Mouse (Mus musculus) frontal cortex, postnatal 36 days (tissue): ENCODE measurements around the gene Gm10134.
A peak's percentile ranks its signal among the peaks of the same experiment; 100 is the strongest.
"Not testable (repeated sequence)": the region's sequence is repeated elsewhere in the genome, so short reads cannot be mapped to it uniquely, and the experiment has no call there.

Source experiments
- DNase-seq, 2 experiments: peaks; one replicate each; pipeline ENCODE4 v3.0.0; 2022; ENCODE audit warnings: low spot score in 2 of 2

Gene Gm10134

GRCm38 (mm10) chr2:28504676-28505075 lies 1.2 kb upstream of the Gm10134 start:
- DNase-seq, result no peak

GRCm38 (mm10) chr2:28506291-28506690 lies 396 bp downstream of the Gm10134 start:
- DNase-seq, result no peak

GRCm38 (mm10) chr2:28511600-28511999 lies 5.7 kb downstream of the Gm10134 start:
- not testable (repeated sequence) for DNase-seq

GRCm38 (mm10) chr2:28512798-28513401 lies 7.0 kb downstream of the Gm10134 start, which contains the start of gene Ralgds:
Gene Ralgds, plus strand, starts transcription at chr2:28513125.
- peak in 1 of 2 experiments; percentile 39 for DNase-seq

GRCm38 (mm10) chr2:28513431-28514370 lies 7.8 kb downstream of the Gm10134 start:
- peak in 1 of 2 experiments; percentile 36 for DNase-seq

GRCm38 (mm10) chr2:28514489-28514888 lies 8.6 kb downstream of the Gm10134 start:
- peak; percentile 86 for DNase-seq

GRCm38 (mm10) chr2:28517206-28517909 lies 11.5 kb downstream of the Gm10134 start:
- DNase-seq, result peak; percentile 43 to 65

- DNase-seq, result peak; percentile 70 to 85
Observed at GRCm38 (mm10) chr2:28518231-28518630, 12.3 kb downstream of the Gm10134 start.

- no peak for DNase-seq
Observed at GRCm38 (mm10) chr2:28520581-28520980, 14.7 kb downstream of the Gm10134 start.

- peak in 1 of 2 experiments; percentile 59 for DNase-seq
Observed at GRCm38 (mm10) chr2:28521571-28522151, 15.8 kb downstream of the Gm10134 start.

GRCm38 (mm10) chr2:28522166-28522565 lies 16.3 kb downstream of the Gm10134 start:
- DNase-seq, result no peak

GRCm38 (mm10) chr2:28523643-28524117 lies 17.8 kb downstream of the Gm10134 start:
- DNase-seq, result peak; percentile 87 to 92

- peak in 1 of 2 experiments; percentile 3 for DNase-seq
Observed at GRCm38 (mm10) chr2:28524406-28524805, 18.5 kb downstream of the Gm10134 start.

GRCm38 (mm10) chr2:28525219-28525942 lies 19.5 kb downstream of the Gm10134 start:
- DNase-seq, result peak in 1 of 2 experiments; percentile 12

GRCm38 (mm10) chr2:28525943-28526876 lies 20.3 kb downstream of the Gm10134 start:
- peak in 1 of 2 experiments; percentile 2 for DNase-seq

- no peak for DNase-seq
Observed at GRCm38 (mm10) chr2:28527436-28528353, 21.8 kb downstream of the Gm10134 start.

GRCm38 (mm10) chr2:28528354-28528730 lies 22.4 kb downstream of the Gm10134 start:
- DNase-seq, result no peak

GRCm38 (mm10) chr2:28529856-28530255 lies 24.0 kb downstream of the Gm10134 start:
- DNase-seq, result no peak

GRCm38 (mm10) chr2:28530311-28530710 lies 24.4 kb downstream of the Gm10134 start:
- DNase-seq, result no peak
